Mouse (Mus musculus): Measurements from ENCODE around the gene Fsd1. TPM values are rescaled to one million over a fixed set of nuclear protein-coding genes. Genes with fewer than 3 reads are reported as not detected.

The Fsd1 gene
- polyA plus RNA-seq, 1 experiment from 2014 or later = 9.7 TPM

DNA sequence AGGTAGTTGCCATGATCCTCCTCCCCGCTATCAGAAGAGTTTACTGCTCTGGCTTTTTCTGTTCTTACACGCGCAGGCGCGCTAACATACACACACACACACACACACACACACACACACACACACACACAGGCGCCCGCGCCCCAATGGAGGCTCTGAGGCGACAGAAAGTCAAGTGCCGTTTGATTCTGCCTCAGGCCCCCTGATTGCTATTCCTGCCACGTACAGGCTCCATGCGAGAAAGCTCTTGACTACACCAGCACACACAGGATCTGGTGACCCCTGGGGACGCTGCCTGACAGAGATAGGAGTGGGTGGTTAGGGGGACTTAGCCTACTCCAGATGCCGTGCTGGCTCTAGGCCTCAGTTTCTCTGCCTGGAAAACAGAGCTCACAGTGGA, 16.7 kb upstream of the Fsd1 start:
- ATAC-seq = no peak

DNA sequence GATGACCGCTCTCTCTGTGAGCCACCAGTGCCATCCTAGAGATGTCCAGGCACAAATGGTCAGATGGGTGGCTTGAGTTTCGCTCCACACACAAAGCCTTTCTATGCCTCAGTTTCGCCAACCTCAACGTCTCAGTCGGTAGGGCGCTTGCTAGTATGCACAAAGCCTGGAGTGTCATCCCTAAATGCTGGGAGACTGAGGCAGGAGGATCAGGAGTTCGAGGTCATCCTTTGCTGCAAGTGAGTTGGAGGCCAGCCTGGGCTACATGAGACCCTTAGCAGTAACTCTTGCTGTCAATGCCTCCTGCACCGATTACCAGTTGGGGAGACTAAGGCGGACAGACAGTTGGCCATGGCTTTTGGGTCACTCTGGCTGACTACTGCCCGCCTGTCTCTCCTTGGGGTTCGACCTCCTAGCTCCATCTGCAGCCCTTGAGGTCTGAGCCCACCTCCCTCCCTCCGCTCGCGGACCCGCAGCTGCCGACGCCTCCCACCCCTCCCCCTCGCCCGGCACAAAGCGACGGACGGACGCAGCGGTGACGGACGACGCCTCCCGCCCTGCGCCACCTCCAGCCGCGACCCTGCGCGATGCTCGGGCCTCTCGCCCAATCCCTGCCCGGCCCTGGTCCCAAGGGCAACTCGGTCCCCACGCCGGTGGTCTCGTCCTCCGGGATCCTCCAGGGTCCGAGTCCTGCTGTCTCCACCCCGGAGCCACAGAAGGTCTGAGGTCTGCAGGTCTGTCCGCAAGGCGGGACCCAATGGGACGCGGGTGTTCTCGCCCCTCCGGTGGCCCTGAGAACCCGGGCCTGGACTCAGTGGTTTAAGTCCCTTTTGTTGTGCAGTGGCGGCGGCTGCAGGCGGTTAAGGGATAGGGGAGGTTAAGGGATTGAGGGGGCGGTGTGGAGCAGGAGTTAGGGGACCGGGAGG, 16.1 kb upstream of the Fsd1 start, which contains the start of gene Shd:
TSS of gene Shd (plus strand) at position 502 of the 926 bp plus-strand sequence.
- Histone ChIP-seq H3K4me2 (ENCODE audit: low read depth, low read length) (peak within 1 kb of the TSS; percentile 98), H3K36me3 (ENCODE audit: control insufficient read depth, insufficient read depth, low read length) (0 out of 2 replicates have a peak, but pooled peaks cover 2% of the 10 kb centered on the region), H3K4me1 (ENCODE audit: control insufficient read depth, insufficient read depth, low read length) (peaks cover 17% of the 10 kb centered on the region; the same call in 1 of the 2 replicates), H3K4me3 (ENCODE audit: low read length) (peak within 1 kb of the TSS; percentile 57), H3K9ac (ENCODE audit: low read depth, low read length) (peak within 1 kb of the TSS; percentile 72), H3K27me3 (replicated peaks; ENCODE audit: control insufficient read depth, insufficient read depth, low read length) (peaks cover 10% of the 10 kb centered on the region), H3K9me3 (ENCODE audit: control insufficient read depth, low read length) (no peaks in the 10 kb centered on the region), H3K27ac (ENCODE audit: low read length) (no peak within 1 kb of the TSS)
- WGBS = 10% methylated on average over 42 of the region's 55 CpGs
- ATAC-seq = peak; percentile 64

More for the DNA sequence above, 16.7 kb upstream of the Fsd1 start:
- no peaks in the 10 kb centered on the region for H3K9me3 ChIP-seq (ENCODE audit: control insufficient read depth, low read length)
- no peak overlapping the region for H3K4me3 ChIP-seq (ENCODE audit: low read length)
- H3K9ac ChIP-seq (ENCODE audit: low read depth, low read length) = no peak overlapping the region
- peaks cover 10% of the 10 kb centered on the region for H3K27me3 ChIP-seq (replicated peaks; ENCODE audit: control insufficient read depth, insufficient read depth, low read length)
- H3K27ac ChIP-seq (ENCODE audit: low read length) = no peak overlapping the region
- H3K4me2 ChIP-seq (ENCODE audit: low read depth, low read length) = no peak overlapping the region
- peaks cover 3% of the 10 kb centered on the region; the same call in 1 of the 2 replicates for H3K36me3 ChIP-seq (ENCODE audit: control insufficient read depth, insufficient read depth, low read length)
- 32% methylated on average over 14 of the region's 14 CpGs for WGBS
- peaks cover 17% of the 10 kb centered on the region; the same call in 1 of the 2 replicates for H3K4me1 ChIP-seq (ENCODE audit: control insufficient read depth, insufficient read depth, low read length)

DNA sequence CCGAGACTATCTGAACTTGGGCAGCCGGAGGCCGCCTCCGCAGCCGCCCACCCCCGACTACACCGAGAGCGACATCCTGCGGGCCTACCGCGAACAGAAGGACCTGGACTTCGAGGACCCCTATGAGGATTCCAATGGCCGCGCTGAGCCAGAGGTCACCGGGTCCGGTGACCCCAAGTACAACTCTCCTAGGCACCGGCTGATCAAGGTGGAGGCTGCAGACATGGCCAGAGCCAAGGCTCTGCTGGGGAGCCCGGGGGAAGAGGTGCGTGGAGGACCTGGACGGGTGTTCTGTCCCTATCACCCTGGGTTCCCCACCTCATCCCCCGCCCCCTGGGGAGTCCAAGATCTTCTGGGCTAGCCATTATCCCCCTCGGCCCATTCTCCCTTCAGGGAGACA, 14.9 kb upstream of the Fsd1 start:
- Histone ChIP-seq H3K4me1 (ENCODE audit: control insufficient read depth, insufficient read depth, low read length) (peaks cover 21% of the 10 kb centered on the region), H3K9ac (ENCODE audit: low read depth, low read length) (no peak overlapping the region), H3K4me3 (ENCODE audit: low read length) (no peak overlapping the region), H3K4me2 (ENCODE audit: low read depth, low read length) (no peak overlapping the region; the same call in 1 of the 2 replicates), H3K27me3 (replicated peaks; ENCODE audit: control insufficient read depth, insufficient read depth, low read length) (peaks cover 10% of the 10 kb centered on the region), H3K36me3 (ENCODE audit: control insufficient read depth, insufficient read depth, low read length) (0 out of 2 replicates have a peak, but pooled peaks cover 2% of the 10 kb centered on the region), H3K9me3 (ENCODE audit: control insufficient read depth, low read length) (no peaks in the 10 kb centered on the region), H3K27ac (ENCODE audit: low read length) (no peak overlapping the region)
- WGBS = 39% methylated on average over 22 of the region's 22 CpGs
- ATAC-seq = no peak

DNA sequence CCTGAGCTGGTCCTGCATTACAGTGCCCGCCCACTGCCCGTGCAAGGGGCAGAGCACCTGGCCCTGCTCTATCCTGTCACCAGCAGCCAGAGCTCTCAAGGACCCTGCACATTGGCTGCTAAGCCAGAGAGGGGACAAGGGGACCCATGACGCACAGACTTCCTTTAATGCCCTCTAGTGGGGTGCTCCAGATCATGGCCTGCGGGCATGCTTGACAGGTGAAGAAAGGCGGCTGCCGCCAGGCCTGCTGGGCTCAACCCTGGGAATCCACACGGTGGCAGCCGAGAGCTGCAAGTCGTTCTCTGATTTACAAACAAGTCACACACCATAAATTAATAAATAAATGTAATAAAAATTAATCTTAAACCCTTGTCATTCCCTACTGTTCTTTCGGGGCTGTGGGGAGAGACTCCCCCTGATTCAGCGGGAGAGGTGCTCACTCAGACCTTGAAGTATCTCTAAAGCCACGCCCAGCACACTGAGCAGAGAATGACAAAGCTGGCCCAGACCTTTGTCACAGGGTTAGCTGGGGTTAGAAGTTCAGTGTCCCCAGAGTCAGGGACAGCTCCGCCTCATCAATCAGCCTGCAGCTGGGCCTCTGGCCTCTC, 9.9 kb upstream of the Fsd1 start:
- no peak overlapping the region for H3K27ac ChIP-seq (ENCODE audit: low read length)
- no peaks in the 10 kb centered on the region for H3K36me3 ChIP-seq (ENCODE audit: control insufficient read depth, insufficient read depth, low read length)
- H3K27me3 ChIP-seq (replicated peaks; ENCODE audit: control insufficient read depth, insufficient read depth, low read length) = no peaks in the 10 kb centered on the region
- no peak overlapping the region for H3K4me3 ChIP-seq (ENCODE audit: low read length)
- WGBS = 15% methylated on average over 13 of the region's 13 CpGs
- peak overlapping the region; percentile 15; the same call in 1 of the 2 replicates for H3K4me2 ChIP-seq (ENCODE audit: low read depth, low read length)
- no peaks in the 10 kb centered on the region for H3K9me3 ChIP-seq (ENCODE audit: control insufficient read depth, low read length)
- H3K4me1 ChIP-seq (ENCODE audit: control insufficient read depth, insufficient read depth, low read length) = peaks cover 8% of the 10 kb centered on the region
- H3K9ac ChIP-seq (ENCODE audit: low read depth, low read length) = no peak overlapping the region
- peak; percentile 90 for ATAC-seq

DNA sequence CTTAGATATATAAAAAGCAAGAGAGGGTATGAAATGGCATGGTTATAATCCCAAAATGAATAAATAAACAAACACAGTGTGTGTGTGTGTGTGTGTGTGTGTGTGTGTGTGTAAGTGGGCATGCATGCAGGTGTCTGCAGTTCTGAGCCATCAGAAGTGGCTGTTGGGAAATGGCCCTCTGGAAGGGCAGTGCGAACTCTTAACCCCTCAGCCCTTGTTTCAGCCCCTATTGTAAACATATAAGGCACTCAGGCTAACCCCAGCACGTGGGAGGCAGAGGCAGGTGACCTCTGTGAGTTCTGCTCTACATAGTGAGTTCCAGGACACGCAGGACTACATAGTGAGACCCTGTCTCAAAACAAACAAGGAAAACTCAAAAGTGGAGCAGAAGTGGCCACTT, 9.0 kb upstream of the Fsd1 start:
- WGBS = 34% methylated on average over 3 of the region's 3 CpGs
- Histone ChIP-seq H3K27me3 (replicated peaks; ENCODE audit: control insufficient read depth, insufficient read depth, low read length) (no peaks in the 10 kb centered on the region), H3K4me1 (ENCODE audit: control insufficient read depth, insufficient read depth, low read length) (peaks cover 8% of the 10 kb centered on the region), H3K9me3 (ENCODE audit: control insufficient read depth, low read length) (no peaks in the 10 kb centered on the region), H3K27ac (ENCODE audit: low read length) (no peak overlapping the region), H3K9ac (ENCODE audit: low read depth, low read length) (no peak overlapping the region), H3K36me3 (ENCODE audit: control insufficient read depth, insufficient read depth, low read length) (no peaks in the 10 kb centered on the region), H3K4me3 (ENCODE audit: low read length) (no peak overlapping the region), H3K4me2 (ENCODE audit: low read depth, low read length) (no peak overlapping the region)
- ATAC-seq = no peak

DNA sequence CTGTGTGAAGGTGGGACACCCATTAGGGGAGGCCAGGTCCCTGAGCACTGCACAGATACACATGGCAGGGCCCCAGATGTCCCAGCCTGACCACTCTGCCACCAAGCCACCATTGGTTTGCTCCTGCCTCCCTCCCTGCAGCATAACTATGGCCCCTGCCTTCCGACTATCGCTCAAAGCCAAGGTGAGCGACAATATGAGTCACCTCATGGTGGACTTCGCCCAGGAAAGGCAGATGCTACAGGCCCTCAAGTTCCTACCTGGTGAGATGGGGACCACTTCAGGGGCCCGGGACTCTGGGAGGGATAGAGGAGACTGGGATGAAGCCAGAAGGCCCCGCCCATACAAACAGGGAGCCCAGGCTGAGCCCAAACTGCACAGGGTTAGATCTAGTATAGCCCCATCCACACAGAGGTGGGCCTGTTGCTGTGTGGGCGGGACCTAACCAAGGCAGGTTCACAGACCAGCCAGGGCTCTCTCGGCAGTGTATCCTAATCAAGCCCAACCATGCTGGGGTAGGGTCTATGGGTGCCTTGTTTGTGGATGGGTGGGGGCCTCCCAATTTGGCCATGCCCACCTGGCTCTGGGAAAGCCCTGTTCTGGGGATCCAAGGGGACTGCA, 4.1 kb downstream of the Fsd1 start:
- Histone ChIP-seq H3K36me3 (ENCODE audit: control insufficient read depth, insufficient read depth, low read length) (no peaks in the 10 kb centered on the region), H3K4me2 (ENCODE audit: low read depth, low read length) (no peak overlapping the region), H3K9ac (ENCODE audit: low read depth, low read length) (no peak overlapping the region), H3K4me3 (ENCODE audit: low read length) (no peak overlapping the region), H3K27me3 (replicated peaks; ENCODE audit: control insufficient read depth, insufficient read depth, low read length) (no peaks in the 10 kb centered on the region), H3K27ac (ENCODE audit: low read length) (no peak overlapping the region), H3K9me3 (ENCODE audit: control insufficient read depth, low read length) (no peaks in the 10 kb centered on the region), H3K4me1 (ENCODE audit: control insufficient read depth, insufficient read depth, low read length) (0 out of 2 replicates have a peak, but pooled peaks cover 7% of the 10 kb centered on the region)
- peak; percentile 80 for ATAC-seq
- WGBS = 61% methylated on average over 8 of the region's 8 CpGs

DNA sequence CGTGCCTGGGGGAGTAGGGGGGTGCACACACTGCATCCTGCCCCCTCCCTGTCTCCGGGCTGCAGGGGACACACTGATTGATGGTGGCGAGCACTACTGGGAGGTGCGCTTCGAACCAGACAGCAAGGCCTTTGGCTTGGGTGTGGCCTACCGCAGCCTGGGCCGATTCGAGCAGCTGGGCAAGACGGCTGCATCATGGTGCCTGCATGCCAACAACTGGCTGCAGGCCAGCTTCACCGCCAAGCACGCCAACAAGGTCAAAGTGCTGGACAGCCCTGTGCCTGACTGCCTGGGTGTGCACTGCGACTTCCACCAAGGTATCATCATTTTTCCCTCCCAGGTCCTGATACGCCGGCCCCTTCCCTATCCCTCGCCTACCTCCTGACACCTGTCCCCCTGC, 9.7 kb downstream of the Fsd1 start:
- 75% methylated on average over 15 of the region's 15 CpGs for WGBS
- Histone ChIP-seq H3K9me3 (ENCODE audit: control insufficient read depth, low read length) (no peaks in the 10 kb centered on the region), H3K9ac (ENCODE audit: low read depth, low read length) (0 out of 2 replicates have a peak overlapping the region, but pooled peaks have one; percentile 4), H3K27me3 (replicated peaks; ENCODE audit: control insufficient read depth, insufficient read depth, low read length) (peaks cover 2% of the 10 kb centered on the region; the same call in 1 of the 2 replicates), H3K27ac (ENCODE audit: low read length) (no peak overlapping the region), H3K36me3 (ENCODE audit: control insufficient read depth, insufficient read depth, low read length) (peaks cover 5% of the 10 kb centered on the region), H3K4me2 (ENCODE audit: low read depth, low read length) (no peak overlapping the region), H3K4me3 (ENCODE audit: low read length) (no peak overlapping the region), H3K4me1 (ENCODE audit: control insufficient read depth, insufficient read depth, low read length) (peaks cover 8% of the 10 kb centered on the region)
- ATAC-seq = peak; percentile 73

DNA sequence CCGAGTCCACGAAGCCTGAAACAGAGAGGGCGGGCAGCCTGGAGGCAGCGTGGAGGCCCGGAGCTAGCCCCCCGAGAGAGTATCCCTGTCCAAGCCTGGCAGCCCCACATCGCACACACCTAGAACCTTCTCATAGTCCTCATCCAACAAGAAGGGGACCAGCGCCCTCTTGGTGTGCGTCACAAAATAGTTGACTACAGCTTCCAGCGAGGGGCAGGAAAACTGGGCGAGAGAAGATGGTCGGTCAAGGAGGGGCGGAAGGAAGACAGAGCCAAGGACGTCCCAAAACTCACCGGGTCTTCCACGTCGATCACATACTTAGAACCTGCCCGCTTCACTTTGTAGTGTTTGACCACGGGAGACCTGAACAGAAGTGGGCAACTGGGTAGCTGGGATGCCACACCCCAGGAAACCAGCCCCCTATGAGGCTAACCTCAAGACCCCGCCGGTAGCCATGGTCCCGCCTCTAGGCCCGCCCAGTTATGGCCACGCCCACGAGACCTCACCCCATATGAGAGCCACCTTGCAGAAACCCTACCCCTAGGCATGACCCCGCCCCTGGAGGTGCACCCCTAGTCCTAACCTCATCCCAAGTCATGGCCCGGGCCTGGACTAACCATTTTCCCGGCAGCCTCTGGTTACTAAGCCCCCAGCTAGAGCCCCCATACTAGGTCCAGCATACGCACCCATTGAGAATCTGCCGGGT, 13.6 kb downstream of the Fsd1 start:
- H3K27me3 ChIP-seq (replicated peaks; ENCODE audit: control insufficient read depth, insufficient read depth, low read length) = peaks cover 2% of the 10 kb centered on the region; the same call in 1 of the 2 replicates
- 16% methylated on average over 30 of the region's 30 CpGs for WGBS
- H3K4me1 ChIP-seq (ENCODE audit: control insufficient read depth, insufficient read depth, low read length) = peaks cover 11% of the 10 kb centered on the region
- H3K9ac ChIP-seq (ENCODE audit: low read depth, low read length) = no peak overlapping the region
- H3K4me3 ChIP-seq (ENCODE audit: low read length) = no peak overlapping the region
- H3K4me2 ChIP-seq (ENCODE audit: low read depth, low read length) = no peak overlapping the region
- no peak for ATAC-seq
- peaks cover 8% of the 10 kb centered on the region for H3K36me3 ChIP-seq (ENCODE audit: control insufficient read depth, insufficient read depth, low read length)
- H3K9me3 ChIP-seq (ENCODE audit: control insufficient read depth, low read length) = no peaks in the 10 kb centered on the region
- no peak overlapping the region for H3K27ac ChIP-seq (ENCODE audit: low read length)
